Mouse (Mus musculus) E14TG2a.4 (cell line): ENCODE measurements at regions not wholly inside any gene's neighbourhood (a gene's known extent, or its start where the extent isn't known, plus 50 kb on each side); places are given as distances from the start of the nearest gene placed in this dataset.

ENCODE experiments used
- CTCF ChIP-seq: conservative IDR thresholded peaks from 2 replicates; pipeline ENCODE4 v1.5.1; 2014; ENCODE audit warnings: low read length
- NANOG ChIP-seq: IDR thresholded peaks from 2 replicates; pipeline ENCODE4 v1.6.1; 2014; ENCODE audit warnings: borderline replicate concordance, low read length, mixed read lengths
- POU5F1 ChIP-seq: IDR thresholded peaks from 2 replicates; pipeline ENCODE4 v1.6.1; 2014; ENCODE audit warnings: low read length, borderline replicate concordance

DNA sequence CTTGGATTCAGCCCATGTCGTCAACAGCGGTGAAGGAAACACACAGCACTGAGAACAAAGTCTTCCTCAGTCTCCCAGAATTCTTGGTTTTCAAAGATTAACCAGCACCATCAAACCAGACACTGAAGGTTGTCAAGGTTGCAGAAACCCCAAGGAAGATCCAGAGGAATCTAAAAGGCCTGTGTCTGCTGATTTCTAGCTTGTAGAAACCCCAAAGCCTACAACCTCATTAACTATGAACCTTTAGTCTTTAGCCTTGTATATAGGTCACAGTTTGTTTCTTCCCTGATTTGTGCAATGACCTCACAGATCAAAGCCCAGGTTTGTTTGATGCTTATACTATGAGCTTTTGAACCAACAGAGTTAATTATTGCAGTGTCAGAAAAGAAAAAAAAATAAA is 497.1 kb upstream of the Tnp1 start:
- TF ChIP-seq CTCF, result no peak
- no peak for TF ChIP-seq POU5F1
- TF ChIP-seq NANOG, result no peak
